ENCODE assay signal across 10 mouse cellular contexts in the genomic region with DNA sequence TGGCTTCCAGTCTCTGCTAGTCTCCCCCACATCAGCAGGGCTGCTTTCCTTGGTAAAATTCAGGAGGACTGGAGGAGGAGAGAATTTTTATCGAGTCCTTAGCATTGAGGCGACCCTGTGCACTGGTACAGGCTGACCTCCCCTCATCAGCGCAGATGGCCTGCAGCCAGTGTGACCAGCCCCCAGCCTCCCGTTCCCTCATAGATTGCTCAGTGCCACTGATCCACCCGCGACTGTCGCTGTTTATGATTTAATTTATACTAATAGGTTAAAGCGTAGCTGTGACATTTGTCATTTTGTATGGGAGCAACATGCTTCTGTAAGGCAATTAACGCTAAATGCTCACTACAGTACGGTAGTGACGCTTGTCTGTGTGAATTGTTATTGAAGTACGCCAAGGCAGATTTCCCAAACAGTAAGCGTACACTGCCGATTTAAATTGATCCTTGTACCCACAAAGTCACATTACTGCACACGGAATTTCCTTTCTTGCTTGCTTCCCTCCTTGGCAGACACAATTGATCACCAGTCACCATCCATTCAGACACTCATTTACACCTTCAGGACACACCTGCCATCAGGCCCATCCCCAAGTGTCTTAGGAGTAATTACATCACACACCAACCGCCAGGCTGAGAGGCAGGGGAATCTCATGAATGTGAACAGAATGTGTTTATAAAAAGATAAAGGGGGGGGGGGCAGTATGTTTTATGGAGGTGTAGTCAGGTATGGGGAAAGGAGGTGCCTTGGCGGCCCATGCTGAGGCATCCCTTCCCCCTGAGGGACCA. TPM values are rescaled to one million over a fixed set of nuclear protein-coding genes. Genes with fewer than 3 reads are reported as not detected.
A peak's percentile ranks its signal among the peaks of the same experiment; 100 is the strongest.
DNase-seq lines count a peak whose midpoint lies in the region; ATAC-seq and TF ChIP-seq lines count a peak whose summit lies in the region.
"Had no signal": no experiment of that assay in that cellular context is flagged by ENCODE, and none has a peak within 500 bp of the region (broad histone marks: within the 10 kb centered on the region; RNA-seq: fewer than 3 reads in every experiment).

No protein-coding gene starts in this region.

- no peak overlapping the region for H3K9ac ChIP-seq in forebrain, embryonic 16.5 days (replicated peaks; ENCODE audit: low read depth, low read length)
- no peak overlapping the region for H3K9ac ChIP-seq in liver, embryonic 14.5 days (replicated peaks)

- DNase-seq in liver, embryonic 14.5 days (ENCODE audit: low read depth in 3 of 3, low spot score in 3 of 3): no peak
- DNase-seq in urinary bladder, postnatal 4 days (ENCODE audit: low spot score in 2 of 2): no peak
- DNase-seq in urinary bladder, adult 2 months (ENCODE audit: low spot score): no peak
- DNase-seq in gastrocnemius, adult 8-10 months (ENCODE audit: low spot score in 2 of 2): no peak
- DNase-seq: kidney, adult 18-20 months had no signal

- H3K4me2 ChIP-seq in forebrain, embryonic 16.5 days (ENCODE audit: low read length): peak overlapping the region; percentile 57
- peak overlapping the region; percentile 76 for H3K4me2 ChIP-seq in liver, embryonic 14.5 days (ENCODE audit: low read depth)

- no peaks in the 10 kb centered on the region for H3K36me3 ChIP-seq in erythroblast, embryonic 14.5 days (ENCODE audit: control insufficient read depth)
- peaks cover 44% of the 10 kb centered on the region for H3K36me3 ChIP-seq in E14TG2a.4 (ENCODE audit: insufficient read depth, low read length)
- H3K36me3 ChIP-seq in forebrain, embryonic 16.5 days (ENCODE audit: control insufficient read depth, insufficient read depth): no peaks in the 10 kb centered on the region
- no peaks in the 10 kb centered on the region for H3K36me3 ChIP-seq in liver, embryonic 14.5 days (replicated peaks; ENCODE audit: control insufficient read depth, insufficient read depth, low read depth)

- H3K4me3 ChIP-seq in erythroblast, embryonic 14.5 days (replicated peaks): peak overlapping the region; percentile 58
- peak overlapping the region; percentile 87 for H3K4me3 ChIP-seq in E14TG2a.4 (replicated peaks; ENCODE audit: low read length)
- no peak overlapping the region for H3K4me3 ChIP-seq in forebrain, embryonic 16.5 days (replicated peaks; ENCODE audit: low read length)
- peak overlapping the region; percentile 21 to 44; a peak in 2 of 4 replicates for H3K4me3 ChIP-seq in liver, embryonic 14.5 days (ENCODE audit: insufficient read depth in 1 of 2, low read depth in 2 of 2, low read length in 2 of 2)

- TF ChIP-seq EP300 in liver, embryonic 14.5 days (IDR thresholded peaks at IDR 0.05; ENCODE audit: low read depth): no peak

- H3K9me3 ChIP-seq in erythroblast, embryonic 14.5 days (ENCODE audit: control insufficient read depth, low read length): no peaks in the 10 kb centered on the region
- peaks cover 27% of the 10 kb centered on the region for H3K9me3 ChIP-seq in E14TG2a.4 (ENCODE audit: low read length)
- H3K9me3 ChIP-seq in forebrain, embryonic 16.5 days (ENCODE audit: control insufficient read depth, low read length): no peaks in the 10 kb centered on the region
- no peaks in the 10 kb centered on the region for H3K9me3 ChIP-seq in liver, embryonic 14.5 days (ENCODE audit: control insufficient read depth, low read length)

- no peak for ATAC-seq in erythroblast, adult 5-6 weeks (replicated peaks; ENCODE audit: low FRiP score, poor library complexity, severe bottlenecking)
- ATAC-seq in forebrain, embryonic 16.5 days: no peak
- no peak for ATAC-seq in liver, embryonic 14.5 days (ENCODE audit: insufficient read depth)

- peak overlapping the region; percentile 80 for H3K27ac ChIP-seq in forebrain, embryonic 16.5 days (ENCODE audit: low read length)
- no peak overlapping the region for H3K27ac ChIP-seq in liver, embryonic 14.5 days
- H3K27ac ChIP-seq: macrophage had no signal

- TF ChIP-seq CTCF in E14TG2a.4 (conservative IDR thresholded peaks at IDR 0.05; ENCODE audit: low read length): no peak
- TF ChIP-seq CTCF in liver, embryonic 14.5 days (IDR thresholded peaks at IDR 0.05; ENCODE audit: low read depth): no peak

- H3K4me1 ChIP-seq in erythroblast, embryonic 14.5 days (ENCODE audit: control insufficient read depth): peaks cover 23% of the 10 kb centered on the region
- peaks cover 26% of the 10 kb centered on the region for H3K4me1 ChIP-seq in E14TG2a.4 (replicated peaks; ENCODE audit: low read depth, low read length)
- peaks cover 24% of the 10 kb centered on the region for H3K4me1 ChIP-seq in forebrain, embryonic 16.5 days (replicated peaks; ENCODE audit: control insufficient read depth, insufficient read depth, low read length)
- peaks cover 8 to 13% of the 10 kb centered on the region in 2 experiments for H3K4me1 ChIP-seq in liver, embryonic 14.5 days (replicated peaks; ENCODE audit: control insufficient read depth in 2 of 2, insufficient read depth in 2 of 2, low read length in 1 of 2)

- WGBS in forebrain, embryonic 16.5 days: 12% methylated on average over 17 of the region's 17 CpGs
- 34% methylated on average over 17 of the region's 17 CpGs for WGBS in liver, embryonic 14.5 days (ENCODE audit: insufficient replicate concordance)

- peaks cover 24% of the 10 kb centered on the region for H3K27me3 ChIP-seq in erythroblast, embryonic 14.5 days (ENCODE audit: control insufficient read depth)
- no peaks in the 10 kb centered on the region for H3K27me3 ChIP-seq in E14TG2a.4 (ENCODE audit: insufficient read depth, low read length)
- H3K27me3 ChIP-seq in forebrain, embryonic 16.5 days (replicated peaks; ENCODE audit: control insufficient read depth, insufficient read depth, low read length): no peaks in the 10 kb centered on the region
- H3K27me3 ChIP-seq in liver, embryonic 14.5 days (ENCODE audit: control insufficient read depth, insufficient read depth, low read length): no peaks in the 10 kb centered on the region; the same call in 1 of the 2 replicates

RNA-seq across cellular contexts. Expression of a gene that starts 31.1 kb away (rescaled TPM):
- polyA plus RNA-seq in erythroblast, embryonic 14.5 days (2012): not detected in 2 replicates
- total RNA-seq in erythroblast, adult 5-6 weeks (2015; ENCODE audit: low replicate concordance): not detected in 2 replicates
- not detected in 2 replicates for total RNA-seq in erythroblast, adult 5-6 weeks (2017; ENCODE audit: low replicate concordance)
- 33.1 and 44.3 TPM in 2 replicates for polyA plus RNA-seq in forebrain, embryonic 16.5 days (2015; fragmentation: Nextera tagmentation; extraction: Ambion mirVana)
- polyA plus RNA-seq in liver, embryonic 14.5 days (2012; rRNA removed): 0.08 and 0.17 TPM in 2 replicates
- polyA plus RNA-seq in liver, embryonic 14.5 days (2014; fragmentation: Nextera tagmentation; extraction: Ambion mirVana): 0.06 TPM in 1 of 2 replicates, not detected in the other
- polyA plus RNA-seq in urinary bladder, adult 2 months (2012; rRNA removed): 5.8 and 9.0 TPM in 2 replicates
- 10 to 100 TPM in 1 of 4 experiments, 1 to 10 TPM in 3; 4.8 to 10.0 (median 5.6) TPM for total RNA-seq in gastrocnemius, adult 8-10 months (2022)
- polyA plus RNA-seq: macrophage had no signal

RNA-seq across cellular contexts. Expression of a gene that starts 38.8 kb away (rescaled TPM):
- polyA plus RNA-seq in erythroblast, embryonic 14.5 days (2012): 0.09 and 0.53 TPM in 2 replicates
- 5.0 and 5.6 TPM in 2 replicates for total RNA-seq in erythroblast, adult 5-6 weeks (2015; ENCODE audit: low replicate concordance)
- total RNA-seq in erythroblast, adult 5-6 weeks (2017; ENCODE audit: low replicate concordance): 5.3 and 10.1 TPM in 2 replicates
- polyA plus RNA-seq in forebrain, embryonic 16.5 days (2015; fragmentation: Nextera tagmentation; extraction: Ambion mirVana): 73.6 and 76.1 TPM in 2 replicates
- 5.3 and 8.4 TPM in 2 replicates for polyA plus RNA-seq in liver, embryonic 14.5 days (2012; rRNA removed)
- polyA plus RNA-seq in liver, embryonic 14.5 days (2014; fragmentation: Nextera tagmentation; extraction: Ambion mirVana): 5.4 and 7.2 TPM in 2 replicates
- polyA plus RNA-seq in urinary bladder, adult 2 months (2012; rRNA removed): 102 and 105 TPM in 2 replicates
- 100 to 1,000 TPM; 189 to 250 (median 241) TPM for total RNA-seq in gastrocnemius, adult 8-10 months (2022)
